Mouse (Mus musculus) liver, embryonic 11.5 days (tissue): ENCODE measurements at regions not wholly inside any gene's neighbourhood (a gene's known extent, or its start where the extent isn't known, plus 50 kb on each side); places are given as distances from the start of the nearest gene placed in this dataset.
"Not testable (repeated sequence)": the region's sequence is repeated elsewhere in the genome, so short reads cannot be mapped to it uniquely, and the experiment has no call there.

Experiments used
- ATAC-seq: fragments of 200-750 bp; cut with Nextera tagmentation; replicated peaks from 2 replicates; pipeline ENCODE4 v1.8.0; 2017; ENCODE audit warnings: moderate number of reproducible peaks, mild to moderate bottlenecking, moderate TSS enrichment, moderate library complexity; ENCODE audit not compliant: low FRiP score
- DNase-seq: peaks from one replicate; pipeline ENCODE4 v3.0.0-alpha.2; 2017; ENCODE audit warnings: low spot score
- H3K27ac ChIP-seq: fragments of 300-500 bp; sonication (generic); 2 replicates; pipeline ENCODE4 v1.5.1; 2014; ENCODE audit warnings: mild to moderate bottlenecking, low read depth, low read length, control low read depth
- H3K27me3 ChIP-seq: fragments of 300-500 bp; sonication (generic); replicated peaks from 2 replicates; pipeline ENCODE4 v1.6.1; 2014; ENCODE audit warnings: low read length, mixed read lengths; ENCODE audit not compliant: control insufficient read depth, insufficient read depth
- H3K36me3 ChIP-seq: fragments of 300-500 bp; sonication (generic); 2 replicates; pipeline ENCODE4 v1.6.1; 2014; ENCODE audit warnings: mild to moderate bottlenecking, low read length, moderate library complexity, mixed read lengths; ENCODE audit not compliant: control insufficient read depth, insufficient read depth
- H3K4me1 ChIP-seq: fragments of 300-500 bp; sonication (generic); replicated peaks from 2 replicates; pipeline ENCODE4 v1.6.1; 2014; ENCODE audit warnings: low read length, mixed read lengths; ENCODE audit not compliant: control insufficient read depth, insufficient read depth
- H3K4me2 ChIP-seq: fragments of 300-500 bp; sonication (generic); 2 replicates; pipeline ENCODE4 v1.6.1; 2014; ENCODE audit warnings: mild to moderate bottlenecking, control low read depth, moderate library complexity
- H3K4me3 ChIP-seq: fragments of 300-500 bp; sonication (generic); 2 replicates; pipeline ENCODE4 v1.5.1; 2014; ENCODE audit warnings: low read depth, low read length, control low read depth
- H3K9ac ChIP-seq: fragments of 300-500 bp; sonication (generic); 2 replicates; pipeline ENCODE4 v1.6.1; 2014; ENCODE audit warnings: low read depth, low read length, control low read depth
- H3K9me3 ChIP-seq: fragments of 300-500 bp; sonication (generic); 2 replicates; pipeline ENCODE4 v1.6.1; 2016; ENCODE audit warnings: low read length, inconsistent platforms, mixed read lengths; ENCODE audit not compliant: control insufficient read depth
- WGBS: fragments of 180-500 bp; shearing (Covaris S2); extraction: QIAGEN DNeasy Blood & Tissue Kit; methylation state at CpG from one replicate; pipeline ENCODE4 v1.1.7; 2014; 5-methylcytosine and 5-hydroxymethylcytosine counted together

GRCm38 (mm10) chr11:40546596-40546995 lies 148.4 kb downstream of the Mat2b start:
- H3K4me3 ChIP-seq, result no peak overlapping the region
- no peak for ATAC-seq
- no peaks in the 10 kb centered on the region for H3K27me3 ChIP-seq
- 65% methylated on average over 2 of the region's 2 CpGs for WGBS
- H3K36me3 ChIP-seq, result no peaks in the 10 kb centered on the region
- no peak for DNase-seq
- H3K9me3 ChIP-seq, result no peaks in the 10 kb centered on the region
- no peaks in the 10 kb centered on the region for H3K4me1 ChIP-seq
- H3K4me2 ChIP-seq, result no peak overlapping the region
- H3K27ac ChIP-seq, result no peak overlapping the region
- no peak overlapping the region for H3K9ac ChIP-seq

GRCm38 (mm10) chr11:40545537-40545936 lies 149.5 kb downstream of the Mat2b start:
- no peak overlapping the region for H3K27ac ChIP-seq

GRCm38 (mm10) chr11:40540229-40540628 lies 154.8 kb downstream of the Mat2b start:
- H3K36me3 ChIP-seq, result no peaks in the 10 kb centered on the region
- no peak overlapping the region for H3K4me2 ChIP-seq
- no peak overlapping the region for H3K4me3 ChIP-seq
- DNase-seq, result no peak
- H3K9ac ChIP-seq, result no peak overlapping the region
- no peaks in the 10 kb centered on the region for H3K4me1 ChIP-seq
- no peaks in the 10 kb centered on the region for H3K9me3 ChIP-seq
- H3K27ac ChIP-seq, result no peak overlapping the region
- WGBS, result 60% methylated on average over 3 of the region's 3 CpGs
- no peak for ATAC-seq
- no peaks in the 10 kb centered on the region for H3K27me3 ChIP-seq

More at GRCm38 (mm10) chr11:40545537-40545936, 149.5 kb downstream of the Mat2b start:
- WGBS, result 76% methylated on average over 1 of the region's 1 CpGs
- Histone ChIP-seq H3K36me3 (no peaks in the 10 kb centered on the region), H3K27me3 (no peaks in the 10 kb centered on the region), H3K4me3 (no peak overlapping the region), H3K9me3 (no peaks in the 10 kb centered on the region), H3K4me2 (no peak overlapping the region), H3K4me1 (no peaks in the 10 kb centered on the region), H3K9ac (no peak overlapping the region)
- DNase-seq (no peak), ATAC-seq (no peak)

GRCm38 (mm10) chr11:40539776-40540175 lies 155.2 kb downstream of the Mat2b start:
- no peak for DNase-seq
- ATAC-seq, result no peak
- Histone ChIP-seq H3K36me3 (no peaks in the 10 kb centered on the region), H3K9me3 (no peaks in the 10 kb centered on the region), H3K4me1 (no peaks in the 10 kb centered on the region), H3K27me3 (no peaks in the 10 kb centered on the region), H3K9ac (no peak overlapping the region), H3K4me3 (no peak overlapping the region), H3K27ac (no peak overlapping the region), H3K4me2 (no peak overlapping the region)
- 85% methylated on average over 11 of the region's 11 CpGs for WGBS

GRCm38 (mm10) chr11:40536236-40536765 lies 158.7 kb downstream of the Mat2b start:
- DNase-seq, result no peak
- no peak overlapping the region for H3K4me3 ChIP-seq
- no peaks in the 10 kb centered on the region for H3K27me3 ChIP-seq
- no peaks in the 10 kb centered on the region for H3K4me1 ChIP-seq
- ATAC-seq, result no peak
- no peak overlapping the region for H3K4me2 ChIP-seq
- H3K36me3 ChIP-seq, result no peaks in the 10 kb centered on the region
- no peak overlapping the region for H3K9ac ChIP-seq
- H3K9me3 ChIP-seq, result no peaks in the 10 kb centered on the region
- no peak overlapping the region for H3K27ac ChIP-seq
- WGBS, result 79% methylated on average over 14 of the region's 14 CpGs

GRCm38 (mm10) chr11:40510325-40511239 lies 184.4 kb downstream of the Mat2b start:
- 69% methylated on average over 10 of the region's 10 CpGs for WGBS
- DNase-seq (no peak), ATAC-seq (no peak)
- no peaks in the 10 kb centered on the region for H3K36me3 ChIP-seq
- no peak overlapping the region for H3K27ac ChIP-seq
- no peaks in the 10 kb centered on the region for H3K27me3 ChIP-seq
- no peak overlapping the region for H3K9ac ChIP-seq
- no peaks in the 10 kb centered on the region for H3K9me3 ChIP-seq
- H3K4me2 ChIP-seq, result no peak overlapping the region
- no peaks in the 10 kb centered on the region for H3K4me1 ChIP-seq
- H3K4me3 ChIP-seq, result no peak overlapping the region

- Histone ChIP-seq H3K27me3 (no peaks in the 10 kb centered on the region), H3K36me3 (no peaks in the 10 kb centered on the region), H3K9me3 (no peaks in the 10 kb centered on the region), H3K4me2 (no peak overlapping the region), H3K4me3 (no peak overlapping the region), H3K9ac (no peak overlapping the region), H3K27ac (no peak overlapping the region), H3K4me1 (no peaks in the 10 kb centered on the region)
- no peak for ATAC-seq
- DNase-seq, result no peak
- WGBS, result 16% methylated on average over 6 of the region's 6 CpGs
Measured at GRCm38 (mm10) chr11:40491599-40491998, 203.4 kb downstream of the Mat2b start.

GRCm38 (mm10) chr11:40478171-40478570 lies 216.8 kb downstream of the Mat2b start:
- WGBS, result 46% methylated on average over 6 of the region's 6 CpGs
- not testable (repeated sequence) for H3K36me3 ChIP-seq

GRCm38 (mm10) chr11:40477294-40477693 lies 217.7 kb downstream of the Mat2b start:
- DNase-seq (no peak), ATAC-seq (no peak)
- H3K36me3 ChIP-seq, result no peaks in the 10 kb centered on the region
- no peak overlapping the region for H3K27ac ChIP-seq
- 42% methylated on average over 7 of the region's 7 CpGs for WGBS
- no peak overlapping the region for H3K4me2 ChIP-seq
- no peaks in the 10 kb centered on the region for H3K27me3 ChIP-seq
- H3K4me3 ChIP-seq, result no peak overlapping the region
- no peak overlapping the region for H3K9ac ChIP-seq
- H3K9me3 ChIP-seq, result no peaks in the 10 kb centered on the region
- no peaks in the 10 kb centered on the region for H3K4me1 ChIP-seq

More at GRCm38 (mm10) chr11:40478171-40478570, 216.8 kb downstream of the Mat2b start:
- H3K9me3 ChIP-seq, H3K4me3 ChIP-seq, DNase-seq, H3K9ac ChIP-seq, H3K27me3 ChIP-seq, ATAC-seq, H3K4me2 ChIP-seq, H3K4me1 ChIP-seq, H3K27ac ChIP-seq: not testable (repeated sequence)
